Mouse (Mus musculus) liver, adult 2 months (tissue): ENCODE results near the gene Traf5. TPM values are rescaled to one million over a fixed set of nuclear protein-coding genes. Genes with fewer than 3 reads are reported as not detected.

Experiments
- DNase-seq: peaks from one replicate; pipeline ENCODE4 v3.0.0-alpha.2; 2011; ENCODE audit warnings: low read depth, low spot score; ENCODE audit errors: extremely low read depth
- H3K27ac ChIP-seq: fragments of 200-500 bp; replicated peaks from 2 replicates; pipeline ENCODE4 v1.5.1; 2012; ENCODE audit warnings: low read depth, mild to moderate bottlenecking, control low read depth, inconsistent platforms, low read length; ENCODE audit not compliant: insufficient read depth
- H3K27me3 ChIP-seq: fragments of 200-500 bp; 2 replicates; pipeline ENCODE4 v1.6.1; 2012; ENCODE audit warnings: mild to moderate bottlenecking, moderate library complexity, low read length, inconsistent platforms; ENCODE audit not compliant: control insufficient read depth, insufficient read depth
- H3K36me3 ChIP-seq: fragments of 200-500 bp; 2 replicates; pipeline ENCODE4 v1.6.1; 2012; ENCODE audit warnings: low read length, inconsistent platforms; ENCODE audit not compliant: control insufficient read depth, insufficient read depth
- H3K4me1 ChIP-seq: fragments of 200-500 bp; 2 replicates; pipeline ENCODE4 v1.6.1; 2011; ENCODE audit warnings: low read length; ENCODE audit not compliant: control insufficient read depth, insufficient read depth
- H3K4me3 ChIP-seq: fragments of 200-500 bp; 2 replicates; pipeline ENCODE4 v1.5.1; 2011; ENCODE audit warnings: low read depth, mild to moderate bottlenecking, control low read depth, low read length, moderate library complexity; ENCODE audit not compliant: insufficient read depth
- H3K79me2 ChIP-seq: fragments of 200-500 bp; 2 replicates; pipeline ENCODE4 v1.6.1; 2012; ENCODE audit warnings: inconsistent platforms, mild to moderate bottlenecking, low read length, moderate library complexity; ENCODE audit not compliant: control insufficient read depth, insufficient read depth
- H3K9ac ChIP-seq: fragments of 200-500 bp; 2 replicates; pipeline ENCODE4 v1.6.1; 2012; ENCODE audit warnings: low read depth, mild to moderate bottlenecking, control low read depth, inconsistent platforms, low read length
- CTCF ChIP-seq: fragments of 200-500 bp; IDR thresholded peaks from 2 replicates; pipeline ENCODE4 v1.5.1; 2011; ENCODE audit warnings: low read depth, low read length, control low read depth
- POLR2A ChIP-seq: fragments of 200-500 bp; IDR thresholded peaks from 2 replicates; pipeline ENCODE4 v1.6.1; 2011; ENCODE audit warnings: low read length, control low read depth; ENCODE audit not compliant: insufficient read depth; ENCODE audit errors: extremely low read depth
- WGBS: fragments of 180-500 bp; shearing (Covaris S2); methylation state at CpG from one replicate; pipeline ENCODE4 v1.1.7; 2018; 5-methylcytosine and 5-hydroxymethylcytosine counted together
- polyA plus RNA-seq: library from polyadenylated mRNA; depleted of rRNA; stranded (reverse); fragments of >200 nt; gene quantifications from 2 replicates; pipeline ENCODE4 v1.2.3, GENCODE M21; 2012
- total RNA-seq: library from RNA; depleted of rRNA; stranded (reverse); fragments of >200 nt; gene quantifications from 2 replicates; pipeline ENCODE4 v1.2.3, GENCODE M21; 2014

Gene Traf5
- total and polyA plus RNA-seq, 2 experiments: 3.3 to 7.3 TPM

GRCm38 (mm10) chr1:191986674-191987480 lies 105.5 kb downstream of the Traf5 start:
- Histone ChIP-seq H3K4me1 (no peaks in the 10 kb centered on the region), H3K27me3 (no peaks in the 10 kb centered on the region), H3K36me3 (no peaks in the 10 kb centered on the region), H3K9ac (no peak overlapping the region), H3K27ac (no peak overlapping the region), H3K79me2 (no peaks in the 10 kb centered on the region), H3K4me3 (no peak overlapping the region)
- DNase-seq: no peak
- 73% methylated on average over 8 of the region's 8 CpGs for WGBS
- TF ChIP-seq POLR2A (no peak), CTCF (no peak)

DNA sequence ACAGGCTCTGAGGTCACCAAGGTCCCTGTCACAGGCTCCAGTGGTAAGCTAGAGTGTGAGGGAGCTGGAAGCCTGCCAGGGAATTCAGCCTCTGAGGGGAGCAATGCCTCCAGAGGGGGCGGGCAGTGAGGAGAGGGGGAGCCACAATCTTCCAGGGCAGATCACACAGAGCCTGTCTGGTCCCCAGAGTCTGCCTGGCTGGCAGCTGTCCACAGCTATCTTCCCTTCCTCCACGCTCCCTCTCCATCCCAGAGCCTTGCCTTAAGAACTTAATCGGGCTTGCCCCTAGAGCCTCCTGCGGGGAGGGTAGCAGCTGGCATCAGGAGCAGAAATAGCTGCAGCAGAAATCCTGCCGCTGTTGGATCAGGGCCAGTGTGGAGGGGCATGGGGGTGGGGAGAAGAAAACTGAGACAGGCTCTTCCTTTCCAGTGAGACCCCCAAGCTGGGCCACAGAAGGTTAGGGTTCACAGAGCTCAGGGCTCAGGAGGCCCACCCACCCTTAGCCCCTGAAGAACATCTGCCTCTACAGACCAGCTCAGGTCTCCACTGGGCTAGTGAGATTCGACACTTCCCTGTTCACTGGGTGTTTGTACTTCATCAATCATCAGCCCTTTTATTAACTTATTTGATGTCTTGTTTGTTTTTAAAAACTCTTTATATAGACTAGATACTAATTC lies 110.8 kb downstream of the Traf5 start:
- no peak overlapping the region for H3K27ac ChIP-seq
- H3K4me3 ChIP-seq: no peak overlapping the region
- H3K4me1 ChIP-seq: no peaks in the 10 kb centered on the region
- H3K79me2 ChIP-seq: no peaks in the 10 kb centered on the region
- no peak for DNase-seq
- no peaks in the 10 kb centered on the region for H3K36me3 ChIP-seq
- H3K27me3 ChIP-seq: no peaks in the 10 kb centered on the region
- no peak overlapping the region for H3K9ac ChIP-seq
- TF ChIP-seq POLR2A (no peak), CTCF (no peak)
- WGBS: 66% methylated on average over 6 of the region's 6 CpGs

DNA sequence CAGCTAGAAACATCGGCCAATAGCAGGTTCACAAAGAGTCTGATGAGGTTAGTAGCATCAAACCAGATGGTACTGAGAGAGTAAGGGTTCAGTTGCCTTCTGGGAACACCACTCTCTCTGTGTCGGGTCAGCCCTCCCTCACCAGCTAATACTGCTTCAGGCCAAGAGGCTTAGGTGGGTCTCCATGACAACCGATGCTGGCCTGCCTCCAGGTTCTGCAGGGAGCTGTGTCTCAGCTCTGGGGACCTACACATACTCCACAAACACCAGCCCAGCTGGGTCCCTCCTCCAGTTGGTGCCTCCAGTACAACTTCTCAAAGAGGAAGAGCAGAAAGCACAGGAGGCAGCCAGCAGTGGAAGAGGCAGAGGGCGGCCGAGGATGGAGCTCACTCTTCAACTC lies 115.2 kb downstream of the Traf5 start, which contains the start of gene Rd3:
Gene Rd3 (plus strand): TSS at position 184 of the 400 bp plus-strand sequence.
- Histone ChIP-seq H3K27me3 (no peaks in the 10 kb centered on the region), H3K9ac (no peak within 1 kb of the TSS), H3K27ac (no peak within 1 kb of the TSS), H3K4me1 (no peaks in the 10 kb centered on the region), H3K4me3 (no peak within 1 kb of the TSS), H3K79me2 (no peaks in the 10 kb centered on the region), H3K36me3 (no peaks in the 10 kb centered on the region)
- 62% methylated on average over 5 of the region's 5 CpGs for WGBS
- no peak for TF ChIP-seq CTCF
- no peak for TF ChIP-seq POLR2A
- no peak for DNase-seq

DNA sequence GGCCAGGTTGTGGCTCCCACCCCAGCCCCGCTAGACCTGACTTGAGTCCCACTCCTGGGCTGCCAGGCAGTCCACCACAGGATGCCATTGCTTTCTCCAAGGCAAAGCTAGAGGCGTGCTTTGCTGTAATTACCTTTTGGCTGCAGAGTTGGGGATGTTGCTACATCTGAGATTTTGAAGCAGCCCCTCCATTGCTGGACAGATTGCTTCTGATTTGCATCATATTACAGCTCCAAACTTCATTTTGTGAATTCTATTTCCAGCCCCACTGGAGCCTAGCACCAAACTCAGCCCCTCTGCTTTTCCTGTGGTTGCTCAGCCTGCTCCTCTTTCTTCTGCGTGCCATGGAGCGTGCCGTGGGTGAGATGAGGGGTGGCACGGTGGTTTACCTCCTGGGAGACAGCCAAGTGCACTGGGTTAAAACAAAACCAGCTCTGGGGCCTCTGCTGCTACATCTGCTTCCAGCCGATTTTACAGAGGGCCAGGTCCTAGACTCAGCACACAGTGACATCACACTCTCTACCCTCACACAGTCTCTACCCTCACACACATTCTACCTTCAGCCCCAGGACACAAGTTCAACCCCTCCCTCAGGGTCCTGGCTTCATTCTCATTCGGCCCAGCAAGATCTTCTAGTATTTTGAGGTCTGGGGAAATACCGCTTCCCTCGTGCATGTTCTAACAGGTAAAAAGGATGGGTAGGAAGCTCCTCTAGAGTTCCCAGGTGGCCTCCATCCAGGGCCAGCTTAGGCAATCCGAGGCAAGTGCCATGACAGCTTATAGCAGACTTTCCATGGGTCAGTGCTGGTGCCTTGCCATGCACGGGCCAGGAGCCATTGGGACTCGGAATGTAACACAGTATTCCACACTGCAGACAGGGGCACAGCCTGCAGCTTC lies 117.6 kb downstream of the Traf5 start:
- H3K27me3 ChIP-seq: no peaks in the 10 kb centered on the region
- no peak overlapping the region for H3K9ac ChIP-seq
- no peaks in the 10 kb centered on the region for H3K36me3 ChIP-seq
- DNase-seq: no peak
- 69% methylated on average over 13 of the region's 13 CpGs for WGBS
- no peak overlapping the region for H3K27ac ChIP-seq
- H3K4me1 ChIP-seq: no peaks in the 10 kb centered on the region
- H3K79me2 ChIP-seq: no peaks in the 10 kb centered on the region
- TF ChIP-seq CTCF: no peak
- TF ChIP-seq POLR2A: no peak
- H3K4me3 ChIP-seq: no peak overlapping the region

DNA sequence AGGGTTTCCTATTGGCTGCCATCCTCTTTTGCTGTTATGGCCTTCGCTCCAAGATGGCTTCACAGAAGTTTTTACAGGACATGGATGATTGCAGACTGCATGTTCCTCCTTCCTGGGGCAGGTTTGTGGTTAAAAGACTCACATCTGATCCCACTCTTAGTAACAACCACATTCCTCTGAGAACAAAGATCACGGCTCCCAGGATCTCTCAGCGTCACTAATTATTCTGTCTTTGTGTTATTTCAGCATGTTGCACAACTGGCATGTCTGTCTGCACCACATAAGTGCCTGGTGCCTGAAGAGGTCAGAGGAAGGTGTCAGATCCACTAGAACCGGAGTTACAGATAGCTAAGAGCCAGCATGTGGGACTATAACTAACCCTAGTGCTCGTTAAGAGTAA lies 122.4 kb downstream of the Traf5 start:
- 78% methylated on average over 5 of the region's 5 CpGs for WGBS
- no peak for DNase-seq
- no peaks in the 10 kb centered on the region for H3K79me2 ChIP-seq
- no peak overlapping the region for H3K9ac ChIP-seq
- H3K4me1 ChIP-seq: peaks cover 2% of the 10 kb centered on the region
- no peaks in the 10 kb centered on the region for H3K27me3 ChIP-seq
- no peak overlapping the region for H3K4me3 ChIP-seq
- no peaks in the 10 kb centered on the region for H3K36me3 ChIP-seq
- TF ChIP-seq POLR2A (no peak), CTCF (no peak)
- no peak overlapping the region for H3K27ac ChIP-seq
